In genomic region chr6:9069913-9070312, GRCm38 (mm10) we compare ENCODE assay signal across 26 mouse cellular contexts.
DNase-seq lines count a peak whose midpoint lies in the region; ATAC-seq lines count a peak whose summit lies in the region.
"Had no signal": no experiment of that assay in that cellular context is flagged by ENCODE, and none has a peak within 500 bp of the region (broad histone marks: within the 10 kb centered on the region; RNA-seq: fewer than 3 reads in every experiment).

No protein-coding gene starts in this region.

- 0 out of 2 replicates have a peak, but pooled peaks have one; percentile 37 for ATAC-seq in midbrain, embryonic 13.5 days
- ATAC-seq in midbrain, embryonic 16.5 days = no peak
- ATAC-seq: intestine, embryonic 16.5 days had no signal

- peak; percentile 22 for DNase-seq in embryo, embryonic 9.5 days (ENCODE audit: extremely low spot score)
- peak; percentile 36 for DNase-seq in forelimb bud, embryonic 11.5 days (ENCODE audit: low read depth, low spot score)
- DNase-seq in retina, postnatal 1 day = peak; percentile 51
- no peak for DNase-seq in ovary, postnatal 14 days (ENCODE audit: low spot score)
- DNase-seq in heart, postnatal 14 days = no peak
- DNase-seq: adrenal gland, adult 8-10 months; cerebellum, adult 18-20 months; cerebellum, postnatal 14 days; gastrocnemius, postnatal 14 days; heart, adult 18-20 months; heart, postnatal 10 days; kidney, adult 9 months; kidney, postnatal 14 days; layer of hippocampus, postnatal 36 days; liver, embryonic 13.5 days; lung, adult 2 months; lung, postnatal 14 days; right cerebral cortex, adult 18-20 months; thymus, postnatal 4 days had no signal

- H3K27ac ChIP-seq in midbrain, embryonic 13.5 days = no peak overlapping the region
- H3K27ac ChIP-seq in midbrain, embryonic 16.5 days (ENCODE audit: low read length) = no peak overlapping the region
- H3K27ac ChIP-seq: hindbrain, embryonic 15.5 days; layer of hippocampus, adult 2 months; liver, embryonic 13.5 days; stomach, embryonic 15.5 days had no signal

- H3K27me3 ChIP-seq in midbrain, embryonic 13.5 days = no peaks in the 10 kb centered on the region
- H3K27me3 ChIP-seq in midbrain, embryonic 16.5 days (ENCODE audit: control insufficient read depth, insufficient read depth, low read depth, low read length) = no peaks in the 10 kb centered on the region
- H3K27me3 ChIP-seq: heart, embryonic 12.5 days; hindbrain, embryonic 15.5 days; liver, embryonic 13.5 days; stomach, embryonic 15.5 days had no signal

- H3K9me3 ChIP-seq in midbrain, embryonic 13.5 days = no peaks in the 10 kb centered on the region
- no peaks in the 10 kb centered on the region for H3K9me3 ChIP-seq in midbrain, embryonic 16.5 days (replicated peaks; ENCODE audit: control insufficient read depth, low read length, poor library complexity, severe bottlenecking)
- H3K9me3 ChIP-seq: heart, embryonic 12.5 days; hindbrain, embryonic 15.5 days; liver, embryonic 13.5 days; stomach, embryonic 15.5 days had no signal

- H3K36me3 ChIP-seq in midbrain, embryonic 13.5 days = no peaks in the 10 kb centered on the region
- H3K36me3 ChIP-seq in midbrain, embryonic 16.5 days (ENCODE audit: control insufficient read depth, insufficient read depth, low read length) = no peaks in the 10 kb centered on the region
- H3K36me3 ChIP-seq: heart, embryonic 12.5 days; hindbrain, embryonic 15.5 days; liver, embryonic 13.5 days; stomach, embryonic 15.5 days had no signal

- H3K9ac ChIP-seq in midbrain, embryonic 13.5 days (replicated peaks) = no peak overlapping the region
- H3K9ac ChIP-seq in midbrain, embryonic 16.5 days (ENCODE audit: low read depth, low read length) = no peak overlapping the region
- H3K9ac ChIP-seq: heart, embryonic 12.5 days; hindbrain, embryonic 15.5 days; liver, embryonic 13.5 days; stomach, embryonic 15.5 days had no signal

- 0 out of 2 replicates have a peak, but pooled peaks cover 4% of the 10 kb centered on the region for H3K4me1 ChIP-seq in midbrain, embryonic 13.5 days (replicated peaks)
- H3K4me1 ChIP-seq in midbrain, embryonic 16.5 days (ENCODE audit: control insufficient read depth, insufficient read depth, low read length) = no peaks in the 10 kb centered on the region
- H3K4me1 ChIP-seq: heart, embryonic 12.5 days; liver, embryonic 13.5 days; stomach, embryonic 15.5 days had no signal

- no peak overlapping the region for H3K4me2 ChIP-seq in midbrain, embryonic 13.5 days (replicated peaks)
- no peak overlapping the region for H3K4me2 ChIP-seq in midbrain, embryonic 16.5 days (ENCODE audit: low read length)
- H3K4me2 ChIP-seq: heart, embryonic 12.5 days; hindbrain, embryonic 15.5 days; liver, embryonic 13.5 days; stomach, embryonic 15.5 days had no signal

- 79% methylated on average over 7 of the region's 7 CpGs for WGBS in midbrain, embryonic 13.5 days
- 62% methylated on average over 7 of the region's 7 CpGs for WGBS in midbrain, embryonic 16.5 days

- H3K4me3 ChIP-seq in midbrain, embryonic 13.5 days (replicated peaks) = no peak overlapping the region
- no peak overlapping the region for H3K4me3 ChIP-seq in midbrain, embryonic 16.5 days (ENCODE audit: low read depth, low read length)
- H3K4me3 ChIP-seq: heart, embryonic 12.5 days; hindbrain, embryonic 15.5 days; layer of hippocampus, adult 2 months; liver, embryonic 13.5 days; stomach, embryonic 15.5 days had no signal

- intact Hi-C loops in heart, postnatal 14 days (cut with DNase I) = no loop called here

Comparison
In these comparisons a context has a peak if more than half of its experiments do, and no peak if none do; other contexts are left out.
1. DNase-seq: peak in embryo, embryonic 9.5 days (single experiment), forelimb bud, embryonic 11.5 days (single experiment) and retina, postnatal 1 day (single experiment); none in ovary, postnatal 14 days (single experiment) and heart, postnatal 14 days (0 of 2).